8 mouse cellular contexts compared by ENCODE assay signal in genomic region chr4:155831205-155831766, GRCm38 (mm10). TPM values are rescaled to one million over a fixed set of nuclear protein-coding genes. Genes with fewer than 3 reads are reported as not detected.
DNase-seq lines count a peak whose midpoint lies in the region; ATAC-seq and TF ChIP-seq lines count a peak whose summit lies in the region.

Aurkaip1 (plus strand) TSS chr4:155831272.

- peak within 1 kb of the TSS; percentile 88 for H3K4me2 ChIP-seq in embryonic facial prominence, embryonic 14.5 days (ENCODE audit: low read depth, low read length)
- peak within 1 kb of the TSS; percentile 97 for H3K4me2 ChIP-seq in limb, embryonic 13.5 days (replicated peaks)
- H3K4me2 ChIP-seq in midbrain, embryonic 16.5 days (ENCODE audit: low read length): peak within 1 kb of the TSS; percentile 96

- peak within 1 kb of the TSS; percentile 87 for H3K9ac ChIP-seq in embryonic facial prominence, embryonic 14.5 days (ENCODE audit: low read depth, low read length)
- peak within 1 kb of the TSS; percentile 84 for H3K9ac ChIP-seq in heart, adult 2 months (ENCODE audit: low read depth, low read length)
- peak within 1 kb of the TSS; percentile 91 for H3K9ac ChIP-seq in limb, embryonic 13.5 days
- H3K9ac ChIP-seq in midbrain, embryonic 16.5 days (ENCODE audit: low read depth, low read length): peak within 1 kb of the TSS; percentile 86

- TF ChIP-seq CTCF in heart, adult 2 months (IDR thresholded peaks at IDR 0.05): peak; percentile 84

- TF ChIP-seq POLR2A in heart, adult 2 months (IDR thresholded peaks at IDR 0.05; ENCODE audit: insufficient read depth, low read depth, low read length): peak; percentile 86

- TF ChIP-seq EP300 in heart, adult 2 months (IDR thresholded peaks at IDR 0.05; ENCODE audit: insufficient read depth, low read depth, low read length): peak; percentile 78; the same call in 1 of the 2 replicates

- peak; percentile 95 for ATAC-seq in embryonic facial prominence, embryonic 14.5 days (ENCODE audit: low read depth)
- ATAC-seq in limb, embryonic 13.5 days (ENCODE audit: low FRiP score, low read depth): peak; percentile 92
- peak; percentile 95 for ATAC-seq in midbrain, embryonic 16.5 days

- H3K4me3 ChIP-seq in embryonic facial prominence, embryonic 14.5 days (ENCODE audit: low read depth, low read length): peak within 1 kb of the TSS; percentile 90
- H3K4me3 ChIP-seq in heart, adult 2 months: peak within 1 kb of the TSS; percentile 68
- H3K4me3 ChIP-seq in limb, embryonic 13.5 days: peak within 1 kb of the TSS; percentile 92
- H3K4me3 ChIP-seq in midbrain, embryonic 16.5 days (ENCODE audit: low read depth, low read length): peak within 1 kb of the TSS; percentile 77

- 1% methylated on average over 36 of the region's 49 CpGs for WGBS in embryonic facial prominence, embryonic 14.5 days
- under 1% methylated on average over 49 of the region's 49 CpGs for WGBS in heart, adult 2 months
- under 1% methylated on average over 49 of the region's 49 CpGs for WGBS in limb, embryonic 13.5 days
- WGBS in midbrain, embryonic 16.5 days: under 1% methylated on average over 49 of the region's 49 CpGs

- intact Hi-C loops in heart, adult 2 months (cut with DNase I): loop anchor here (1.0 to 2.0 kb wide), 3 partner anchors 18 to 112 kb away; partner anchors contain the start of genes Ccnl2 and Ube2j2

- peak within 1 kb of the TSS; percentile 85 for H3K27ac ChIP-seq in embryonic facial prominence, embryonic 14.5 days (replicated peaks; ENCODE audit: low read depth, low read length)
- H3K27ac ChIP-seq in heart, adult 2 months: peak within 1 kb of the TSS; percentile 92
- peak within 1 kb of the TSS; percentile 86 for H3K27ac ChIP-seq in limb, embryonic 13.5 days
- H3K27ac ChIP-seq in midbrain, embryonic 16.5 days (ENCODE audit: low read length): peak within 1 kb of the TSS; percentile 84

- peaks cover 15% of the 10 kb centered on the region for H3K4me1 ChIP-seq in embryonic facial prominence, embryonic 14.5 days (ENCODE audit: control insufficient read depth, insufficient read depth, low read length)
- peaks cover 12% of the 10 kb centered on the region for H3K4me1 ChIP-seq in heart, adult 2 months (ENCODE audit: control insufficient read depth, insufficient read depth, low read length)
- peaks cover 27% of the 10 kb centered on the region for H3K4me1 ChIP-seq in limb, embryonic 13.5 days
- peaks cover 17% of the 10 kb centered on the region for H3K4me1 ChIP-seq in midbrain, embryonic 16.5 days (ENCODE audit: control insufficient read depth, insufficient read depth, low read length)

- H3K9me3 ChIP-seq in embryonic facial prominence, embryonic 14.5 days (ENCODE audit: control insufficient read depth, low read length): no peaks in the 10 kb centered on the region
- H3K9me3 ChIP-seq in limb, embryonic 13.5 days: no peaks in the 10 kb centered on the region
- no peaks in the 10 kb centered on the region for H3K9me3 ChIP-seq in midbrain, embryonic 16.5 days (replicated peaks; ENCODE audit: control insufficient read depth, low read length, poor library complexity, severe bottlenecking)

- DNase-seq in 3T3-L1 (ENCODE audit: low read depth, low spot score): peak; percentile 94
- DNase-seq in adrenal gland, postnatal 4 days (ENCODE audit: low spot score in 2 of 2): peak; percentile 86 to 95
- DNase-seq in embryonic facial prominence, embryonic 14.5 days (ENCODE audit: low spot score): peak; percentile 97
- DNase-seq in heart, adult 2 months: peak; percentile 95
- DNase-seq in kidney, adult 8-10 months: peak; percentile 91 to 95
- peak; percentile 94 to 97 for DNase-seq in spleen, postnatal 10 days (ENCODE audit: low spot score in 2 of 2)

- H3K36me3 ChIP-seq in embryonic facial prominence, embryonic 14.5 days (ENCODE audit: control insufficient read depth, insufficient read depth, low read length): peaks cover 31% of the 10 kb centered on the region
- H3K36me3 ChIP-seq in heart, adult 2 months (ENCODE audit: control insufficient read depth, insufficient read depth, low read length): peaks cover 2% of the 10 kb centered on the region; the same call in 1 of the 2 replicates
- H3K36me3 ChIP-seq in limb, embryonic 13.5 days: peaks cover 27% of the 10 kb centered on the region
- no peaks in the 10 kb centered on the region for H3K36me3 ChIP-seq in midbrain, embryonic 16.5 days (ENCODE audit: control insufficient read depth, insufficient read depth, low read length)

- H3K27me3 ChIP-seq in embryonic facial prominence, embryonic 14.5 days (replicated peaks; ENCODE audit: control insufficient read depth, insufficient read depth, low read length): no peaks in the 10 kb centered on the region
- no peaks in the 10 kb centered on the region for H3K27me3 ChIP-seq in heart, adult 2 months (ENCODE audit: control insufficient read depth, insufficient read depth, low read length)
- H3K27me3 ChIP-seq in limb, embryonic 13.5 days: no peaks in the 10 kb centered on the region
- H3K27me3 ChIP-seq in midbrain, embryonic 16.5 days (ENCODE audit: control insufficient read depth, insufficient read depth, low read depth, low read length): no peaks in the 10 kb centered on the region

- H3K79me2 ChIP-seq in heart, adult 2 months (replicated peaks; ENCODE audit: control insufficient read depth, insufficient read depth, low read length): no peaks in the 10 kb centered on the region

RNA-seq across cellular contexts. Expression of gene Aurkaip1, which starts in this region (rescaled TPM):
- 100 to 1,000 TPM; 123 to 129 TPM for total RNA-seq in adrenal gland, postnatal 4 days (2021)
- 126 and 129 TPM in 2 replicates for polyA plus RNA-seq in embryonic facial prominence, embryonic 14.5 days (2014; fragmentation: Nextera tagmentation; extraction: Ambion mirVana)
- total RNA-seq in heart, adult 2 months (2021): 100 to 1,000 TPM in 1 of 2 experiments, 10 to 100 TPM in 1; 99.2 to 117 TPM
- polyA plus RNA-seq in heart, adult 2 months (2012; rRNA removed): 106 and 125 TPM in 2 replicates
- polyA plus RNA-seq in limb, embryonic 13.5 days (2015; fragmentation: Nextera tagmentation; extraction: Ambion mirVana): 140 and 144 TPM in 2 replicates
- polyA plus RNA-seq in midbrain, embryonic 16.5 days (2015; fragmentation: Nextera tagmentation; extraction: Ambion mirVana): 131 and 134 TPM in 2 replicates

Comparison
In these comparisons a context has a peak if more than half of its experiments do, and no peak if none do; other contexts are left out.
1. Peak in every context shown above with its lines: DNase-seq, ATAC-seq, H3K4me3 ChIP-seq and H3K27ac ChIP-seq.